Comparison of ENCODE assay signal across 1 mouse cellular context in genomic region chr17:12319786-12320185, GRCm38 (mm10).
TF ChIP-seq lines count a peak whose summit lies in the region.

No protein-coding gene starts in this region.

TF ChIP-seq in CH12.LX, 34 proteins besides CTCF, POLR2A, EP300 and RAD21 (continued from another document):
- no peak for TF ChIP-seq IRF4 (IDR thresholded peaks at IDR 0.05; ENCODE audit: low read depth, low read length)
- no peak for TF ChIP-seq BHLHE40 (IDR thresholded peaks at IDR 0.05; ENCODE audit: low read depth, low read length)
- no peak for TF ChIP-seq JUND (conservative IDR thresholded peaks at IDR 0.05; ENCODE audit: low read depth, low read length)
- no peak for TF ChIP-seq CHD1 (IDR thresholded peaks at IDR 0.05; ENCODE audit: low read depth, low read length)
- no peak for TF ChIP-seq TBP (conservative IDR thresholded peaks at IDR 0.05; ENCODE audit: low read depth, low read length)
